Mouse (Mus musculus) midbrain, embryonic 15.5 days (tissue): Measurements from ENCODE around the gene Nrxn1. TPM values are rescaled to one million over a fixed set of nuclear protein-coding genes. Genes with fewer than 3 reads are reported as not detected.
A peak's percentile ranks its signal among the peaks of the same experiment; 100 is the strongest.

ENCODE experiments used
- ATAC-seq: fragments of 200-750 bp; cut with Nextera tagmentation; replicated peaks from 2 replicates; pipeline ENCODE4 v1.8.0; 2017; ENCODE audit warnings: moderate TSS enrichment
- H3K27ac ChIP-seq: fragments of 300-500 bp; sonication (generic); 2 replicates; pipeline ENCODE4 v1.5.1; 2015; ENCODE audit warnings: mild to moderate bottlenecking, inconsistent platforms
- H3K27me3 ChIP-seq: fragments of 300-500 bp; sonication (generic); replicated peaks from 2 replicates; pipeline ENCODE4 v1.6.1; 2015; ENCODE audit warnings: inconsistent platforms
- H3K36me3 ChIP-seq: fragments of 300-500 bp; sonication (generic); replicated peaks from 2 replicates; pipeline ENCODE4 v1.6.1; 2015; ENCODE audit warnings: inconsistent platforms
- H3K4me1 ChIP-seq: fragments of 300-500 bp; sonication (generic); 2 replicates; pipeline ENCODE4 v1.6.1; 2015; ENCODE audit warnings: inconsistent platforms
- H3K4me2 ChIP-seq: fragments of 300-500 bp; sonication (generic); 2 replicates; pipeline ENCODE4 v1.6.1; 2015; ENCODE audit warnings: inconsistent platforms, mild to moderate bottlenecking, moderate library complexity
- H3K4me3 ChIP-seq: fragments of 300-500 bp; sonication (generic); 2 replicates; pipeline ENCODE4 v1.5.1; 2015; ENCODE audit warnings: mild to moderate bottlenecking, inconsistent platforms
- H3K9ac ChIP-seq: fragments of 300-500 bp; sonication (generic); 2 replicates; pipeline ENCODE4 v1.6.1; 2015; ENCODE audit warnings: mild to moderate bottlenecking, inconsistent platforms
- H3K9me3 ChIP-seq: fragments of 300-500 bp; sonication (generic); 2 replicates; pipeline ENCODE4 v1.6.1; 2016; ENCODE audit warnings: inconsistent platforms
- WGBS: fragments of 180-500 bp; shearing (Covaris S2); methylation state at CpG from one replicate; pipeline ENCODE4 v1.1.7; 2015; ENCODE audit warnings: mixed read lengths; 5-methylcytosine and 5-hydroxymethylcytosine counted together
- polyA plus RNA-seq: library from polyadenylated mRNA; unstranded; fragments of >200 nt; fragmentation: Nextera tagmentation; extraction: Ambion mirVana; gene quantifications from 2 replicates; pipeline ENCODE4 v1.2.1, GENCODE M21; 2015

The Nrxn1 gene
- polyA plus RNA-seq, 1 experiment from 2014 or later = 210 TPM

DNA sequence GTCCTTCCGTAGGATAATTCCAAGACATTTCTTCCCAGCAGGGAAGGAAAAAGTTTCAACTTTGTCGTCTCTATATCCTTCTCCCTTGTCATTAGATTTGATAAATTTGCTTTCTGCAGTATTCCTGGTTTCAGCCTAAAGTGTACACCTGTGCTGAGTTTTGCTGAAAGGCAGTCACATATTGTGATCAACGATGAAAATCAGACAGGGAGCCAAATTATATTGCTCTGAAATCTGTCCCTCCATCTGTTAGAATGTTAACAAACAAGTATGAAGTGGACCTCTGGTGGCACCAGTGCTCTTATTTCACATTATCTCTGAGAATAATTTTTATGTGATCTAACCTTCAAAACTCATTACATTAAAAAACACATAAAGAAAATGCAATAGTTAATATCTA lies 465.5 kb downstream of the Nrxn1 start:
- H3K27me3 ChIP-seq = no peaks in the 10 kb centered on the region
- H3K36me3 ChIP-seq = no peaks in the 10 kb centered on the region
- WGBS = 70% methylated on average over 3 of the region's 3 CpGs
- no peak overlapping the region for H3K9ac ChIP-seq
- H3K9me3 ChIP-seq = no peaks in the 10 kb centered on the region
- no peak for ATAC-seq
- H3K4me3 ChIP-seq = no peak overlapping the region
- H3K4me2 ChIP-seq = no peak overlapping the region
- H3K27ac ChIP-seq = no peak overlapping the region
- H3K4me1 ChIP-seq = no peaks in the 10 kb centered on the region

DNA sequence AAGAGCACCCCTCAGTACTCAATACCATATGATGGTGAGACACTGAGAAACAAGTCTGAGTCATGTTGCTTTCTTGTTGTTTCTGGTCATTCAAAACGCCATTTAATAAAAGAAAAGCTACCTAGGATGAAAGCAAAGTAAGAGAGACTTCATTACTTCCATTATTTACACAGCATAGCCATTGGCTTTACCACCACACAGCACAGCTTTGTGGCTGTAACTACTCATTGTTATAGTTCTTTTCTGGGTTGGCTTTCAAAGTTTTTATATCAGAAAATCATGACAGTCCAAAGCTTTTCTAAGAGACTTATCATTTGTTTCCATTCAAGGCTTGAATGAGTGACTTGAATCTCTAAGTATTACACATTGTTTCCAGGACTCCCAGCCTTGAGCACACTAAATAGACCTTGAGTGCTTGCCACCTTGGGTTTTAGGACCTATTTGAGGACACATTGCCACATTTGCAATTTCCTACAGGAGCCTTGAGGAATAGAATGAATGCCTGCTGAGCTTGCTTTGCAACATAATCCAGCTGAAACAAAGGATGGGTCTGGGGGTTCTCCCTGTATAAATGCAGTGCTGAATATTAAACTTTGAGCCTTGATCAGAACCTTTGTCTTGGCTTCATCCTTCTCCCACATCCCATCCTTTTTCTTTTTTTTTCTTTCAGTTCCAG lies 468.1 kb downstream of the Nrxn1 start:
- ATAC-seq = no peak
- 10% methylated on average over 1 of the region's 1 CpGs for WGBS

DNA sequence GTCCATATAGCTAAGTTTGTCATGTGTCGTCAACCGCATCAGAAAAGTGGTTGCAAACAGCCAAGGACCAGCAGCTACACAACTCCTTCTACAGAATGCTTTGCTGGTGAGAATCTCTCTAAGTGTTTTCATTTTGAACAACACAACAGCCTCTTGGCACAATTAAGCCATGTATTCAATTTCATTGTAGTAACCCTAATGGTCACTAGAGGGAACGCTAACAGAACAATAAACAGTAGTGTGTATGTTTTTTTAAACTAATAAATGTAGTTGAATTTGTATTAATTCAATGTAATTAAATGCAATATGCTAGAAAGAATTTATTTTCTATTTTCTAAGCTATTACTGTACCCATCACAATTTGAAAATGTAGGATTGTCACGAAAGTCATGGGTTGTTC lies 471.0 kb downstream of the Nrxn1 start:
- H3K4me1 ChIP-seq = no peaks in the 10 kb centered on the region
- no peak overlapping the region for H3K9ac ChIP-seq
- ATAC-seq = no peak
- H3K27me3 ChIP-seq = no peaks in the 10 kb centered on the region
- WGBS = 88% methylated on average over 4 of the region's 4 CpGs
- H3K4me3 ChIP-seq = no peak overlapping the region
- H3K9me3 ChIP-seq = no peaks in the 10 kb centered on the region
- H3K4me2 ChIP-seq = no peak overlapping the region
- no peak overlapping the region for H3K27ac ChIP-seq
- H3K36me3 ChIP-seq = no peaks in the 10 kb centered on the region

More for the DNA sequence above, 468.1 kb downstream of the Nrxn1 start:
- H3K27me3 ChIP-seq = no peaks in the 10 kb centered on the region
- no peaks in the 10 kb centered on the region for H3K36me3 ChIP-seq
- no peak overlapping the region for H3K9ac ChIP-seq
- no peaks in the 10 kb centered on the region for H3K4me1 ChIP-seq
- H3K27ac ChIP-seq = no peak overlapping the region
- H3K9me3 ChIP-seq = no peaks in the 10 kb centered on the region
- no peak overlapping the region for H3K4me3 ChIP-seq
- H3K4me2 ChIP-seq = no peak overlapping the region

GRCm38 (mm10) chr17:90615019-90615418 lies 477.9 kb downstream of the Nrxn1 start:
- H3K4me1 ChIP-seq = no peaks in the 10 kb centered on the region
- no peaks in the 10 kb centered on the region for H3K9me3 ChIP-seq
- no peaks in the 10 kb centered on the region for H3K27me3 ChIP-seq
- no peak overlapping the region for H3K4me3 ChIP-seq
- no peaks in the 10 kb centered on the region for H3K36me3 ChIP-seq
- 79% methylated on average over 3 of the region's 3 CpGs for WGBS
- H3K4me2 ChIP-seq = no peak overlapping the region
- H3K27ac ChIP-seq = no peak overlapping the region
- ATAC-seq = no peak
- H3K9ac ChIP-seq = no peak overlapping the region

GRCm38 (mm10) chr17:90607427-90607806 lies 485.5 kb downstream of the Nrxn1 start:
- H3K4me2 ChIP-seq = no peak overlapping the region
- H3K9ac ChIP-seq = no peak overlapping the region
- H3K4me3 ChIP-seq = no peak overlapping the region
- H3K4me1 ChIP-seq = no peaks in the 10 kb centered on the region
- H3K36me3 ChIP-seq = no peaks in the 10 kb centered on the region
- no peaks in the 10 kb centered on the region for H3K27me3 ChIP-seq
- no peaks in the 10 kb centered on the region for H3K9me3 ChIP-seq
- no peak overlapping the region for H3K27ac ChIP-seq
- ATAC-seq = no peak

- Histone ChIP-seq H3K4me1 (no peaks in the 10 kb centered on the region), H3K9ac (no peak overlapping the region), H3K9me3 (no peaks in the 10 kb centered on the region), H3K4me2 (no peak overlapping the region), H3K27me3 (no peaks in the 10 kb centered on the region), H3K4me3 (no peak overlapping the region), H3K36me3 (no peaks in the 10 kb centered on the region), H3K27ac (no peak overlapping the region)
- no peak for ATAC-seq
- WGBS = 97% methylated on average over 4 of the region's 4 CpGs
These were observed 486.0 kb downstream of the Nrxn1 start for GRCm38 (mm10) chr17:90606718-90607426.

DNA sequence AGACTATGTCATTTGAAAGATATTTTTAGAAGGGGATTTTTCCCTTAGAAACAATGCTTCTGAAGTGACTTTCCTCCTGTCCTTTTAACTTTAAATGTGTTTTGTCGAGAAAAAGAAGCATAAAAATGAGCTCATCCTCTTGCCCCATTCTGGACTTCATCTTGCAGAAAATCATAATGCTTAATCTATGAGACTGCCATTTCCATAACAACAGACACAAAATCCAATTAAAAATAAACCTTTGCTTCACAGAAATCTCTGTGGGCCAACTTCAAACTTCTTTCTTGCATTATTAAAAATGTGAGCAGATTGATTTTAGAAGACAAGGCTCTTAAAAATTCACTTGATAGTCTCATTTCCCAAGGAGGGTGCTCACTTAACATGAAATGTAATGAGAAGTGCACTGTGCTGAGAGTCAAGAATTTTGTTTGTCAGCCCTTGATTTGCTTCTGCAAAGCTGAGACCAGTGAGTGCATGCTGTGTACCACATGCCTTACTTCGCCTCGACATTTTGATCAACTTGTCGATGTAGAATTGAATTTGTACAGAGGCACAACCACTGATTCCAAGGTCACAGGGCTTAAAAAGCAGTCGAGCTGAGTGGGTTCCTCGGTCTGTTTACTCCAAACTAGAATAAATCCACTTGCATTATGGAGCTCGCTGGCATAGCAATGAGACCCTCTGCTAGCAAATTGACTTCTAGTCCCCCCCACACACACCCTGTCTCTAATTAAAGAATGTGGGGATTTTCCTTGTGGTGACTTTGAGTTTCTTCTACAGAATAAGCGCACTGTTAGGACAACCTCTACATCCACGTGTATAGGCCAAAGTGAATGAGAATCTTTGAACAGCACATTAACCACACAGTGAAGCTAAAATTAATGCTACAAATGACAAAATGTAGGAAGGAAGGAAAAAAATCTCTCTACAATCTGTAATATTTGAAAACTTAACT lies 493.0 kb downstream of the Nrxn1 start:
- no peaks in the 10 kb centered on the region for H3K9me3 ChIP-seq
- H3K4me1 ChIP-seq = peaks cover 5% of the 10 kb centered on the region; the same call in 1 of the 2 replicates
- no peak overlapping the region for H3K9ac ChIP-seq
- peak overlapping the region; percentile 60 for H3K27ac ChIP-seq
- H3K4me3 ChIP-seq = no peak overlapping the region
- no peak overlapping the region for H3K4me2 ChIP-seq
- peaks cover 6% of the 10 kb centered on the region; the same call in 1 of the 2 replicates for H3K36me3 ChIP-seq
- ATAC-seq = peak; percentile 92; the same call in 1 of the 2 replicates
- 47% methylated on average over 9 of the region's 9 CpGs for WGBS
- H3K27me3 ChIP-seq = no peaks in the 10 kb centered on the region

GRCm38 (mm10) chr17:90594798-90595533 lies 497.9 kb downstream of the Nrxn1 start:
- peaks cover 6% of the 10 kb centered on the region; the same call in 1 of the 2 replicates for H3K36me3 ChIP-seq
- ATAC-seq = no peak
- H3K4me2 ChIP-seq = no peak overlapping the region
- no peaks in the 10 kb centered on the region for H3K9me3 ChIP-seq
- no peak overlapping the region for H3K9ac ChIP-seq
- H3K27me3 ChIP-seq = no peaks in the 10 kb centered on the region
- H3K27ac ChIP-seq = no peak overlapping the region
- 32% methylated on average over 9 of the region's 9 CpGs for WGBS
- H3K4me3 ChIP-seq = no peak overlapping the region
- H3K4me1 ChIP-seq = peaks cover 2% of the 10 kb centered on the region; the same call in 1 of the 2 replicates

DNA sequence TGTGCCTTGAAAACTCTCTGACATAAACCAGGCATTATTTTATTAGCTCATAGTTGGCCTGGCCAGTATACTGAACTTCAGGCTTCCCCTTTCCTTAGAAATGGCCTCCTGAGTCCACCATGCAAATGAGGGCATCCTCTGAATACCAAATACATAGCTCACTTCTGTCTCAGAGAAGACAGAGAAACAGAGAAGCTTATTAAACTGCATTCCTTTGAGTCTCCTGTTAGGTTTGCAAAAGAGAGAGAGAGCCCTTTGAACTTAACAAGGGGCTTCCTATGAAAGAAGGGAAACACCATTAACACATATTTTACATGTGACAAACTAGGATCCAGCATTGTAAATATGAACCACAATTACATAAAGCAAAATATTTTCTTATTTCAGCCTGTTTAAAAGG lies 506.0 kb downstream of the Nrxn1 start:
- H3K9ac ChIP-seq = no peak overlapping the region
- H3K27ac ChIP-seq = peak overlapping the region; percentile 68
- H3K4me1 ChIP-seq = peaks cover 13% of the 10 kb centered on the region
- H3K9me3 ChIP-seq = no peaks in the 10 kb centered on the region
- ATAC-seq = no peak
- no peaks in the 10 kb centered on the region for H3K36me3 ChIP-seq
- H3K27me3 ChIP-seq = no peaks in the 10 kb centered on the region
- no peak overlapping the region for H3K4me2 ChIP-seq
- no peak overlapping the region for H3K4me3 ChIP-seq

- peak overlapping the region; percentile 34 for H3K4me2 ChIP-seq
- no peaks in the 10 kb centered on the region for H3K36me3 ChIP-seq
- H3K4me3 ChIP-seq = no peak overlapping the region
- peak; percentile 90 for ATAC-seq
- H3K4me1 ChIP-seq = peaks cover 13% of the 10 kb centered on the region
- WGBS = 15% methylated on average over 8 of the region's 8 CpGs
- peak overlapping the region; percentile 67 for H3K27ac ChIP-seq
- no peaks in the 10 kb centered on the region for H3K27me3 ChIP-seq
- no peaks in the 10 kb centered on the region for H3K9me3 ChIP-seq
- H3K9ac ChIP-seq = no peak overlapping the region
These were observed 508.1 kb downstream of the Nrxn1 start for GRCm38 (mm10) chr17:90584666-90585195.

GRCm38 (mm10) chr17:90583826-90584534 lies 508.9 kb downstream of the Nrxn1 start:
- Histone ChIP-seq H3K27me3 (no peaks in the 10 kb centered on the region), H3K27ac (peak overlapping the region; percentile 67), H3K4me3 (no peak overlapping the region), H3K9me3 (no peaks in the 10 kb centered on the region), H3K36me3 (no peaks in the 10 kb centered on the region), H3K4me2 (no peak overlapping the region), H3K9ac (no peak overlapping the region), H3K4me1 (peaks cover 13% of the 10 kb centered on the region)
- ATAC-seq = peak; percentile 35; the same call in 1 of the 2 replicates
- 33% methylated on average over 12 of the region's 12 CpGs for WGBS
